ENCODE assay signal across 18 mouse cellular contexts in genomic region chr14:21177781-21178180, GRCm38 (mm10).
DNase-seq lines count a peak whose midpoint lies in the region; ATAC-seq and TF ChIP-seq lines count a peak whose summit lies in the region.
"Had no signal": no experiment of that assay in that cellular context is flagged by ENCODE, and none has a peak within 500 bp of the region (broad histone marks: within the 10 kb centered on the region; RNA-seq: fewer than 3 reads in every experiment).

No protein-coding gene starts in this region.

- H3K4me3 ChIP-seq in heart, embryonic 12.5 days, result no peak overlapping the region
- H3K4me3 ChIP-seq in heart, embryonic 16.5 days (ENCODE audit: low read length), result no peak overlapping the region
- H3K4me3 ChIP-seq in lung, embryonic 14.5 days (ENCODE audit: low read depth, low read length), result no peak overlapping the region
- H3K4me3 ChIP-seq in embryonic fibroblast, embryonic 13.5 days (ENCODE audit: insufficient read depth, low read length), result no peak overlapping the region
- no peak overlapping the region for H3K4me3 ChIP-seq in midbrain, embryonic 11.5 days (ENCODE audit: low read depth, low read length)
- H3K4me3 ChIP-seq: embryonic facial prominence, embryonic 12.5 days; forebrain, embryonic 12.5 days; hindbrain, embryonic 15.5 days had no signal

- no peaks in the 10 kb centered on the region for H3K27me3 ChIP-seq in heart, embryonic 12.5 days (replicated peaks)
- H3K27me3 ChIP-seq in heart, embryonic 16.5 days (ENCODE audit: control insufficient read depth, insufficient read depth, low read length), result no peaks in the 10 kb centered on the region
- H3K27me3 ChIP-seq in lung, embryonic 14.5 days (ENCODE audit: insufficient read depth, low read length), result no peaks in the 10 kb centered on the region
- H3K27me3 ChIP-seq in midbrain, embryonic 11.5 days (ENCODE audit: control insufficient read depth, insufficient read depth, low read length), result no peaks in the 10 kb centered on the region
- H3K27me3 ChIP-seq: embryonic facial prominence, embryonic 12.5 days; forebrain, embryonic 12.5 days; hindbrain, embryonic 15.5 days had no signal

- no peak overlapping the region for H3K9ac ChIP-seq in heart, embryonic 12.5 days
- H3K9ac ChIP-seq in heart, embryonic 16.5 days (ENCODE audit: low read length), result no peak overlapping the region
- no peak overlapping the region for H3K9ac ChIP-seq in lung, embryonic 14.5 days
- no peak overlapping the region for H3K9ac ChIP-seq in midbrain, embryonic 11.5 days (ENCODE audit: low read length)
- H3K9ac ChIP-seq: embryonic facial prominence, embryonic 12.5 days; forebrain, embryonic 12.5 days; hindbrain, embryonic 15.5 days had no signal

- peaks cover 17% of the 10 kb centered on the region for H3K4me1 ChIP-seq in heart, embryonic 12.5 days (replicated peaks)
- H3K4me1 ChIP-seq in heart, embryonic 16.5 days (ENCODE audit: control insufficient read depth, insufficient read depth, low read length), result peaks cover 13% of the 10 kb centered on the region
- H3K4me1 ChIP-seq in lung, embryonic 14.5 days (ENCODE audit: insufficient read depth), result no peaks in the 10 kb centered on the region
- peaks cover 7% of the 10 kb centered on the region for H3K4me1 ChIP-seq in embryonic fibroblast, embryonic 13.5 days (ENCODE audit: control insufficient read depth, insufficient read depth, low read length)
- H3K4me1 ChIP-seq in midbrain, embryonic 11.5 days (ENCODE audit: control insufficient read depth, insufficient read depth, low read length), result no peaks in the 10 kb centered on the region
- H3K4me1 ChIP-seq: forebrain, embryonic 12.5 days; hindbrain, embryonic 15.5 days had no signal

- no peaks in the 10 kb centered on the region for H3K9me3 ChIP-seq in heart, embryonic 12.5 days (replicated peaks)
- H3K9me3 ChIP-seq in heart, embryonic 16.5 days (replicated peaks; ENCODE audit: control insufficient read depth, low read length), result no peaks in the 10 kb centered on the region
- no peaks in the 10 kb centered on the region for H3K9me3 ChIP-seq in lung, embryonic 14.5 days (ENCODE audit: low read depth, low read length)
- H3K9me3 ChIP-seq in midbrain, embryonic 11.5 days (ENCODE audit: control insufficient read depth, low read length), result no peaks in the 10 kb centered on the region
- H3K9me3 ChIP-seq: embryonic facial prominence, embryonic 12.5 days; forebrain, embryonic 12.5 days; hindbrain, embryonic 15.5 days had no signal

- no peak for TF ChIP-seq CTCF in lung, embryonic 14.5 days (IDR thresholded peaks at IDR 0.05; ENCODE audit: low read depth)
- TF ChIP-seq CTCF in embryonic fibroblast, embryonic 13.5 days (IDR thresholded peaks at IDR 0.05; ENCODE audit: borderline replicate concordance, insufficient read depth, low read length), result no peak

- no peaks in the 10 kb centered on the region for H3K36me3 ChIP-seq in heart, embryonic 12.5 days
- H3K36me3 ChIP-seq in heart, embryonic 16.5 days (ENCODE audit: control insufficient read depth, insufficient read depth), result no peaks in the 10 kb centered on the region
- H3K36me3 ChIP-seq in lung, embryonic 14.5 days (ENCODE audit: insufficient read depth), result no peaks in the 10 kb centered on the region
- no peaks in the 10 kb centered on the region for H3K36me3 ChIP-seq in midbrain, embryonic 11.5 days (ENCODE audit: control insufficient read depth, insufficient read depth, low read length)
- H3K36me3 ChIP-seq: embryonic facial prominence, embryonic 12.5 days; forebrain, embryonic 12.5 days; hindbrain, embryonic 15.5 days had no signal

- no peak for DNase-seq in heart, postnatal 4 days
- no peak for DNase-seq in heart, postnatal 25 days (ENCODE audit: low spot score)
- peak; percentile 14 for DNase-seq in lung, embryonic 14.5 days
- DNase-seq in lung, postnatal 4 days, result no peak
- DNase-seq in midbrain, embryonic 11.5 days (ENCODE audit: low spot score, missing footprints), result no peak
- DNase-seq: adrenal gland, postnatal 10 days; cerebellum, adult 11-12 months; cerebellum, adult 9-10 months; cerebellum, postnatal 25 days; gastrocnemius, postnatal 14 days; kidney, adult 11 months had no signal

- no peak for ATAC-seq in heart, embryonic 12.5 days (ENCODE audit: insufficient number of reproducible peaks, low FRiP score)
- ATAC-seq in heart, embryonic 16.5 days (replicated peaks; ENCODE audit: extremely low read depth, insufficient read depth, low FRiP score), result peak; percentile 93
- no peak for ATAC-seq in lung, embryonic 14.5 days (ENCODE audit: insufficient read depth)
- ATAC-seq in midbrain, embryonic 11.5 days (ENCODE audit: low FRiP score), result no peak
- ATAC-seq: forebrain, embryonic 16.5 days had no signal

- H3K4me2 ChIP-seq in heart, embryonic 12.5 days, result no peak overlapping the region
- H3K4me2 ChIP-seq in heart, embryonic 16.5 days (ENCODE audit: low read depth, low read length), result peak overlapping the region; percentile 34; the same call in 1 of the 2 replicates
- no peak overlapping the region for H3K4me2 ChIP-seq in lung, embryonic 14.5 days
- H3K4me2 ChIP-seq in midbrain, embryonic 11.5 days, result no peak overlapping the region
- H3K4me2 ChIP-seq: embryonic facial prominence, embryonic 12.5 days; forebrain, embryonic 12.5 days; hindbrain, embryonic 15.5 days had no signal

- TF ChIP-seq POLR2A in embryonic fibroblast, embryonic 13.5 days (IDR thresholded peaks at IDR 0.05; ENCODE audit: low read depth, low read length), result no peak

- 44% methylated on average over 2 of the region's 2 CpGs for WGBS in heart, embryonic 12.5 days
- WGBS in heart, embryonic 16.5 days, result 29% methylated on average over 2 of the region's 2 CpGs
- 35% methylated on average over 2 of the region's 2 CpGs for WGBS in lung, embryonic 14.5 days
- WGBS in midbrain, embryonic 11.5 days, result 79% methylated on average over 2 of the region's 2 CpGs

- intact Hi-C loops in heart, postnatal 25 days (cut with DNase I), result no loop called here

- peak overlapping the region; percentile 69 for H3K27ac ChIP-seq in heart, embryonic 12.5 days (ENCODE audit: poor library complexity, severe bottlenecking)
- H3K27ac ChIP-seq in heart, embryonic 16.5 days (ENCODE audit: low read length), result peak overlapping the region; percentile 96
- no peak overlapping the region for H3K27ac ChIP-seq in lung, embryonic 14.5 days (ENCODE audit: low read depth)
- H3K27ac ChIP-seq in embryonic fibroblast, embryonic 13.5 days (ENCODE audit: insufficient read depth, low read length), result peak overlapping the region; percentile 73; the same call in 1 of the 2 replicates
- H3K27ac ChIP-seq in midbrain, embryonic 11.5 days (ENCODE audit: low read depth, low read length), result no peak overlapping the region
- H3K27ac ChIP-seq: embryonic facial prominence, embryonic 12.5 days; forebrain, embryonic 12.5 days; hindbrain, embryonic 15.5 days had no signal

Comparison
In these comparisons a context has a peak if more than half of its experiments do, and no peak if none do; other contexts are left out.
1. H3K27ac ChIP-seq: peak in heart, embryonic 12.5 days (single experiment), heart, embryonic 16.5 days (single experiment) and embryonic fibroblast, embryonic 13.5 days (single experiment); none in lung, embryonic 14.5 days (single experiment) and midbrain, embryonic 11.5 days (single experiment).